Mouse (Mus musculus): ENCODE results near the gene Ank. TPM values are rescaled to one million over a fixed set of nuclear protein-coding genes. Genes with fewer than 3 reads are reported as not detected.

Ank gene
- polyA plus RNA-seq, 1 experiment from 2014 or later: 10.3 TPM

- Histone ChIP-seq H3K9ac (no peak overlapping the region), H3K4me1 (peaks cover 12% of the 10 kb centered on the region), H3K36me3 (replicated peaks) (peaks cover 19% of the 10 kb centered on the region), H3K4me2 (no peak overlapping the region), H3K27me3 (no peaks in the 10 kb centered on the region), H3K4me3 (replicated peaks) (no peak overlapping the region), H3K9me3 (no peaks in the 10 kb centered on the region), H3K27ac (no peak overlapping the region)
- ATAC-seq (ENCODE audit: low FRiP score): no peak
- 96% methylated on average over 5 of the region's 5 CpGs for WGBS
Observed at GRCm38 (mm10) chr15:27586093-27586480, 119.6 kb downstream of the Ank start.

- H3K36me3 ChIP-seq (replicated peaks): peaks cover 23% of the 10 kb centered on the region
- 80% methylated on average over 14 of the region's 14 CpGs for WGBS
Observed at GRCm38 (mm10) chr15:27588087-27588826, 121.8 kb downstream of the Ank start.

GRCm38 (mm10) chr15:27590812-27591211 is 124.3 kb downstream of the Ank start:
- Histone ChIP-seq H3K4me2 (no peak overlapping the region), H3K36me3 (replicated peaks) (peaks cover 31% of the 10 kb centered on the region), H3K4me3 (replicated peaks) (no peak overlapping the region), H3K4me1 (peaks cover 11% of the 10 kb centered on the region), H3K9me3 (no peaks in the 10 kb centered on the region), H3K9ac (no peak overlapping the region), H3K27ac (no peak overlapping the region), H3K27me3 (no peaks in the 10 kb centered on the region)
- WGBS: 96% methylated on average over 9 of the region's 9 CpGs
- no peak for ATAC-seq (ENCODE audit: low FRiP score)

More at GRCm38 (mm10) chr15:27588087-27588826, 121.8 kb downstream of the Ank start:
- no peak overlapping the region for H3K4me3 ChIP-seq (replicated peaks)
- no peak overlapping the region for H3K27ac ChIP-seq
- ATAC-seq (ENCODE audit: low FRiP score): no peak
- H3K9me3 ChIP-seq: no peaks in the 10 kb centered on the region
- no peaks in the 10 kb centered on the region for H3K4me1 ChIP-seq
- no peak overlapping the region for H3K4me2 ChIP-seq
- H3K9ac ChIP-seq: no peak overlapping the region
- no peaks in the 10 kb centered on the region for H3K27me3 ChIP-seq

GRCm38 (mm10) chr15:27592620-27593320 is 126.3 kb downstream of the Ank start:
- Histone ChIP-seq H3K27me3 (no peaks in the 10 kb centered on the region), H3K9me3 (no peaks in the 10 kb centered on the region), H3K4me3 (replicated peaks) (no peak overlapping the region), H3K27ac (no peak overlapping the region), H3K9ac (no peak overlapping the region), H3K4me2 (no peak overlapping the region), H3K36me3 (replicated peaks) (peaks cover 31% of the 10 kb centered on the region), H3K4me1 (peaks cover 15% of the 10 kb centered on the region)
- ATAC-seq (ENCODE audit: low FRiP score): no peak
- 91% methylated on average over 19 of the region's 19 CpGs for WGBS

- H3K27me3 ChIP-seq: no peaks in the 10 kb centered on the region
- no peak overlapping the region for H3K9ac ChIP-seq
- H3K27ac ChIP-seq: no peak overlapping the region
- no peak for ATAC-seq (ENCODE audit: low FRiP score)
- no peak overlapping the region for H3K4me2 ChIP-seq
- peaks cover 34% of the 10 kb centered on the region for H3K36me3 ChIP-seq (replicated peaks)
- H3K4me1 ChIP-seq: peaks cover 15% of the 10 kb centered on the region
- 76% methylated on average over 13 of the region's 13 CpGs for WGBS
- H3K9me3 ChIP-seq: no peaks in the 10 kb centered on the region
- no peak overlapping the region for H3K4me3 ChIP-seq (replicated peaks)
Observed at GRCm38 (mm10) chr15:27593717-27594116, 127.2 kb downstream of the Ank start.

- WGBS: 29% methylated on average over 4 of the region's 4 CpGs
- Histone ChIP-seq H3K36me3 (replicated peaks) (peaks cover 39% of the 10 kb centered on the region), H3K4me1 (peaks cover 15% of the 10 kb centered on the region), H3K9me3 (no peaks in the 10 kb centered on the region), H3K4me2 (no peak overlapping the region), H3K27ac (peak overlapping the region; percentile 67), H3K27me3 (no peaks in the 10 kb centered on the region), H3K4me3 (replicated peaks) (no peak overlapping the region), H3K9ac (no peak overlapping the region)
- peak; percentile 57; the same call in 1 of the 2 replicates for ATAC-seq (ENCODE audit: low FRiP score)
Observed at GRCm38 (mm10) chr15:27594973-27595372, 128.5 kb downstream of the Ank start.

GRCm38 (mm10) chr15:27595560-27595959 is 129.1 kb downstream of the Ank start:
- whole genome bisulfite sequencing: 33% methylated on average over 8 of the region's 8 CpGs
- ATAC-seq (ENCODE audit: low FRiP score): no peak

GRCm38 (mm10) chr15:27596463-27597140 is 130.1 kb downstream of the Ank start:
- 68% methylated on average over 3 of the region's 3 CpGs for WGBS
- H3K4me2 ChIP-seq: no peak overlapping the region
- H3K36me3 ChIP-seq (replicated peaks): peaks cover 29% of the 10 kb centered on the region
- ATAC-seq (ENCODE audit: low FRiP score): no peak
- no peak overlapping the region for H3K4me3 ChIP-seq (replicated peaks)
- no peaks in the 10 kb centered on the region for H3K9me3 ChIP-seq
- H3K4me1 ChIP-seq: peaks cover 15% of the 10 kb centered on the region
- H3K27ac ChIP-seq: no peak overlapping the region
- no peaks in the 10 kb centered on the region for H3K27me3 ChIP-seq
- H3K9ac ChIP-seq: no peak overlapping the region

More at GRCm38 (mm10) chr15:27595560-27595959, 129.1 kb downstream of the Ank start:
- H3K4me3 ChIP-seq (replicated peaks): no peak overlapping the region
- H3K27ac ChIP-seq: peak overlapping the region; percentile 67; the same call in 1 of the 2 replicates
- H3K27me3 ChIP-seq: no peaks in the 10 kb centered on the region
- H3K36me3 ChIP-seq (replicated peaks): peaks cover 34% of the 10 kb centered on the region
- H3K4me2 ChIP-seq: no peak overlapping the region
- H3K4me1 ChIP-seq: peaks cover 15% of the 10 kb centered on the region
- H3K9me3 ChIP-seq: no peaks in the 10 kb centered on the region
- H3K9ac ChIP-seq: no peak overlapping the region

GRCm38 (mm10) chr15:27597516-27597915 is 131.0 kb downstream of the Ank start:
- H3K4me2 ChIP-seq: no peak overlapping the region
- WGBS: 85% methylated on average over 4 of the region's 4 CpGs
- H3K27ac ChIP-seq: no peak overlapping the region
- ATAC-seq (ENCODE audit: low FRiP score): no peak
- H3K9ac ChIP-seq: no peak overlapping the region
- H3K27me3 ChIP-seq: no peaks in the 10 kb centered on the region
- H3K9me3 ChIP-seq: no peaks in the 10 kb centered on the region
- H3K4me3 ChIP-seq (replicated peaks): no peak overlapping the region
- H3K36me3 ChIP-seq (replicated peaks): peaks cover 24% of the 10 kb centered on the region
- H3K4me1 ChIP-seq: peaks cover 15% of the 10 kb centered on the region

GRCm38 (mm10) chr15:27598786-27599385 is 132.4 kb downstream of the Ank start:
- no peak for ATAC-seq (ENCODE audit: low FRiP score)
- WGBS: 95% methylated on average over 13 of the region's 13 CpGs
- H3K36me3 ChIP-seq (replicated peaks): peaks cover 19% of the 10 kb centered on the region

GRCm38 (mm10) chr15:27600524-27600923 is 134.0 kb downstream of the Ank start:
- no peaks in the 10 kb centered on the region for H3K27me3 ChIP-seq
- 92% methylated on average over 5 of the region's 5 CpGs for WGBS
- ATAC-seq (ENCODE audit: low FRiP score): no peak
- H3K27ac ChIP-seq: no peak overlapping the region
- peaks cover 19% of the 10 kb centered on the region for H3K36me3 ChIP-seq (replicated peaks)
- peaks cover 8% of the 10 kb centered on the region for H3K4me1 ChIP-seq
- no peak overlapping the region for H3K4me3 ChIP-seq (replicated peaks)
- H3K4me2 ChIP-seq: no peak overlapping the region
- H3K9me3 ChIP-seq: no peaks in the 10 kb centered on the region
- no peak overlapping the region for H3K9ac ChIP-seq

More at GRCm38 (mm10) chr15:27598786-27599385, 132.4 kb downstream of the Ank start:
- Histone ChIP-seq H3K4me3 (replicated peaks) (no peak overlapping the region), H3K27ac (no peak overlapping the region), H3K9me3 (no peaks in the 10 kb centered on the region), H3K4me1 (peaks cover 15% of the 10 kb centered on the region), H3K27me3 (no peaks in the 10 kb centered on the region), H3K9ac (no peak overlapping the region), H3K4me2 (no peak overlapping the region)

- H3K9me3 ChIP-seq: no peaks in the 10 kb centered on the region
- peaks cover 36% of the 10 kb centered on the region for H3K36me3 ChIP-seq (replicated peaks)
- no peaks in the 10 kb centered on the region for H3K4me1 ChIP-seq
- no peak overlapping the region for H3K4me2 ChIP-seq
- H3K9ac ChIP-seq: no peak overlapping the region
- WGBS: 95% methylated on average over 3 of the region's 3 CpGs
- ATAC-seq (ENCODE audit: low FRiP score): no peak
- H3K27me3 ChIP-seq: no peaks in the 10 kb centered on the region
- no peak overlapping the region for H3K27ac ChIP-seq
- H3K4me3 ChIP-seq (replicated peaks): no peak overlapping the region
Observed at GRCm38 (mm10) chr15:27604558-27604957, 138.1 kb downstream of the Ank start.
